ENCODE assay signal across 14 mouse cellular contexts in the genomic region with DNA sequence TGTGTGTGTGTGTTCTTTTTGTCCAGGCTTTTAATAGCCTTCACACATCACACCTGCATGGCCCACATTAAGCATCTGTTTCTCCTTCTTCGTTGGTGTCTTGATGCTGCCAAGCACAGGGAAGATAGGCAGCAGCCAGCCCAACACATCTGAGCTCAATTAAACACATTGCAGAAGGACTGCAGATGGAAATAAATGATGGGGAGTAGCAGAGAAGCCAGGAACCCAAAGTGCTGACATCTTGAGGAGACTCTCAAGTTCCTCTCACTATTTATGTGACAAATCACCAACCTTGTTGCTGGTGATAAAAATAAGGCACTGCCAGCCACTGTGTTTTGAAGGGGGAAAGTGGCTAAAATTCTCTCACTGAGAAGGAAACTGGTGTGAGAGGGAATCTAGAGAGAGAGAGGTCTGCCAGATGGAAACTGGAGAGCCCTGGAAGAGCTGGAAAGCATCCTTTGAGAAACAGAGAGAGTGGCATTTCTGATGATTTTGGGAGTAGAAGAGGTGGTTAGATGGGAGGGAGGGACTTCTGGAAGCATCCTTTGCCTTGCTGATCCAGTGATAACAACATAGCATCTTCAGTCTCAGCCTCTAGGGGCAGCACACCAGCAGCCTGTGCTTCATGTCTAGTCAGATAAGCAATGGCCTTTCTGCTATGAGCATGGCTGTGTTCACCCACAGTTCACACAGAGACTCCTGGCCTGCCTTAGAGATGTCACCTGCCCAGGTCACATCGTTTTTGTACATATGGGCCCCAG.
DNase-seq lines count a peak whose midpoint lies in the region; ATAC-seq and TF ChIP-seq lines count a peak whose summit lies in the region.
"Had no signal": no experiment of that assay in that cellular context is flagged by ENCODE, and none has a peak within 500 bp of the region (broad histone marks: within the 10 kb centered on the region; RNA-seq: fewer than 3 reads in every experiment).

No protein-coding gene starts in this region.

- H3K4me1 ChIP-seq in liver, embryonic 14.5 days (replicated peaks; ENCODE audit: control insufficient read depth in 2 of 2, insufficient read depth in 2 of 2, low read length in 1 of 2) = no peaks in the 10 kb centered on the region
- H3K4me1 ChIP-seq: embryonic facial prominence, embryonic 15.5 days; limb, embryonic 12.5 days; neural tube, embryonic 12.5 days had no signal

- DNase-seq in cerebellum, postnatal 10 days = peak; percentile 30 to 39
- no peak for DNase-seq in cerebellum, adult 9-11 months
- DNase-seq in liver, embryonic 14.5 days (ENCODE audit: low read depth in 3 of 3, low spot score in 3 of 3) = no peak
- no peak for DNase-seq in liver
- DNase-seq in frontal cortex, adult 2 months (ENCODE audit: extremely low spot score in 1 of 2, low spot score in 1 of 2) = peak; percentile 59 to 62
- peak; percentile 2 for DNase-seq in mesoderm, embryonic 11.5 days (ENCODE audit: low read depth, low spot score)
- no peak for DNase-seq in B cell, adult 2 months
- DNase-seq: gastrocnemius, postnatal 25 days; lung, postnatal 36 days had no signal

- TF ChIP-seq EP300 in liver, embryonic 14.5 days (IDR thresholded peaks at IDR 0.05; ENCODE audit: low read depth) = no peak

- H3K27me3 ChIP-seq in liver, embryonic 14.5 days (ENCODE audit: control insufficient read depth, insufficient read depth, low read length) = no peaks in the 10 kb centered on the region
- H3K27me3 ChIP-seq: embryonic facial prominence, embryonic 15.5 days; limb, embryonic 12.5 days; neural tube, embryonic 12.5 days had no signal

- WGBS in liver, embryonic 14.5 days (ENCODE audit: insufficient replicate concordance) = 24% methylated on average over 2 of the region's 2 CpGs

- H3K27ac ChIP-seq in liver, embryonic 14.5 days = no peak overlapping the region
- H3K27ac ChIP-seq: embryonic facial prominence, embryonic 15.5 days; limb, embryonic 12.5 days; neural tube, embryonic 12.5 days had no signal

- TF ChIP-seq CTCF in liver, embryonic 14.5 days (IDR thresholded peaks at IDR 0.05; ENCODE audit: low read depth) = peak; percentile 34; the same call in 1 of the 2 replicates

- H3K4me3 ChIP-seq in liver, embryonic 14.5 days (ENCODE audit: insufficient read depth in 1 of 2, low read depth in 2 of 2, low read length in 2 of 2) = no peak overlapping the region
- H3K4me3 ChIP-seq: embryonic facial prominence, embryonic 15.5 days; limb, embryonic 12.5 days; neural tube, embryonic 12.5 days had no signal

- no peak overlapping the region for H3K9ac ChIP-seq in liver, embryonic 14.5 days (replicated peaks)
- H3K9ac ChIP-seq: embryonic facial prominence, embryonic 15.5 days; limb, embryonic 12.5 days; neural tube, embryonic 12.5 days had no signal

- no peak for ATAC-seq in liver, embryonic 14.5 days (ENCODE audit: insufficient read depth)
- ATAC-seq in inflammation-experienced regulatory T-cells, adult 6 months = no peak
- ATAC-seq: hindbrain, embryonic 16.5 days had no signal

- no peaks in the 10 kb centered on the region for H3K36me3 ChIP-seq in liver, embryonic 14.5 days (replicated peaks; ENCODE audit: control insufficient read depth, insufficient read depth, low read depth)
- H3K36me3 ChIP-seq: embryonic facial prominence, embryonic 15.5 days; limb, embryonic 12.5 days; neural tube, embryonic 12.5 days had no signal

- no peak overlapping the region for H3K4me2 ChIP-seq in liver, embryonic 14.5 days (ENCODE audit: low read depth)
- H3K4me2 ChIP-seq: embryonic facial prominence, embryonic 15.5 days; limb, embryonic 12.5 days; neural tube, embryonic 12.5 days had no signal

- no peaks in the 10 kb centered on the region for H3K9me3 ChIP-seq in liver, embryonic 14.5 days (ENCODE audit: control insufficient read depth, low read length)
- H3K9me3 ChIP-seq: embryonic facial prominence, embryonic 15.5 days; limb, embryonic 12.5 days; neural tube, embryonic 12.5 days had no signal

Comparison
In these comparisons a context has a peak if more than half of its experiments do, and no peak if none do; other contexts are left out.
1. DNase-seq: peak in cerebellum, postnatal 10 days (2 of 2), frontal cortex, adult 2 months (2 of 2) and mesoderm, embryonic 11.5 days (single experiment); none in cerebellum, adult 9-11 months (single experiment), liver, embryonic 14.5 days (0 of 3), liver (single experiment) and B cell, adult 2 months (0 of 2).